Mouse (Mus musculus) MEL (cell line): ENCODE data around the gene Rnf8.

Experiments
- CTCF ChIP-seq, 3 experiments: IDR thresholded peaks in 2 of 3; conservative IDR thresholded peaks in 1 of 3; 2 replicates each; pipeline ENCODE4 v1.5.1; 2011 to 2012; ENCODE audit warnings: low read length in 3 of 3, low read depth in 2 of 3, mild to moderate bottlenecking in 2 of 3, improper control_type of control experiment in 1 of 3, inconsistent platforms in 1 of 3, mixed read lengths in 1 of 3, moderate library complexity in 1 of 3; ENCODE audit not compliant: control insufficient read depth in 1 of 3, insufficient read depth in 1 of 3, poor library complexity in 1 of 3, severe bottlenecking in 1 of 3
- EP300 ChIP-seq, 2 experiments: IDR thresholded peaks; 2 replicates each; pipeline ENCODE4 v1.6.1; 2011; ENCODE audit warnings: improper control_type of control experiment in 2 of 2, low read length in 2 of 2, low read depth in 1 of 2, mild to moderate bottlenecking in 1 of 2
- GATA1 ChIP-seq: IDR thresholded peaks from 2 replicates; pipeline ENCODE4 v1.6.1; 2011; ENCODE audit warnings: low read depth, low read length, improper control_type of control experiment
- KAT2A ChIP-seq: conservative IDR thresholded peaks from 2 replicates; pipeline ENCODE4 v1.6.1; 2012; ENCODE audit warnings: low read depth, low read length, improper control_type of control experiment, inconsistent platforms
- MAFK ChIP-seq: IDR thresholded peaks from 2 replicates; pipeline ENCODE4 v1.6.1; 2011; ENCODE audit warnings: low read depth, mild to moderate bottlenecking, low read length, improper control_type of control experiment, borderline replicate concordance
- MAX ChIP-seq: IDR thresholded peaks from 2 replicates; pipeline ENCODE4 v1.6.1; 2011; ENCODE audit warnings: low read length, improper control_type of control experiment
- MEF2A ChIP-seq: IDR thresholded peaks from 2 replicates; pipeline ENCODE4 v1.6.1; 2014; ENCODE audit warnings: low read depth, mild to moderate bottlenecking, inconsistent platforms, low read length, improper control_type of control experiment; ENCODE audit not compliant: poor library complexity, insufficient replicate concordance, severe bottlenecking; ENCODE audit errors: extremely low read depth
- RCOR1 ChIP-seq: IDR thresholded peaks from 2 replicates; pipeline ENCODE4 v1.6.1; 2012; ENCODE audit warnings: low read depth, mild to moderate bottlenecking, inconsistent platforms, low read length, improper control_type of control experiment
- USF2 ChIP-seq, 2 experiments: IDR thresholded peaks; 2 replicates each; pipeline ENCODE4 v1.6.1; 2011 to 2012; ENCODE audit warnings: improper control_type of control experiment in 2 of 2, low read length in 2 of 2, borderline replicate concordance in 1 of 2, inconsistent platforms in 1 of 2, low read depth in 1 of 2, mild to moderate bottlenecking in 1 of 2; ENCODE audit not compliant: insufficient read depth in 1 of 2
- ZC3H11A ChIP-seq: IDR thresholded peaks from 2 replicates; pipeline ENCODE4 v1.6.1; 2012; ENCODE audit warnings: low read depth, mild to moderate bottlenecking, inconsistent platforms, low read length, improper control_type of control experiment
- ZKSCAN1 ChIP-seq: IDR thresholded peaks from 2 replicates; pipeline ENCODE4 v1.6.1; 2012; ENCODE audit warnings: low read depth, mild to moderate bottlenecking, inconsistent platforms, low read length, improper control_type of control experiment, moderate library complexity

- TF ChIP-seq MEF2A (no peak), MAX (0 out of 2 replicates have a peak, but pooled peaks have one; percentile 13), ZKSCAN1 (no peak), KAT2A (no peak), EP300 (IDR thresholded peaks at IDR 0.05; ENCODE audit: low read depth in 1 of 2, low read length in 2 of 2) (peak; percentile 74 to 81), GATA1 (peak; percentile 60), CTCF (IDR thresholded peaks at IDR 0.05 in 2 of 3, conservative IDR thresholded peaks at IDR 0.05 in 1 of 3; ENCODE audit: control insufficient read depth in 1 of 3, insufficient read depth in 1 of 3, low read depth in 2 of 3, low read length in 3 of 3, poor library complexity in 1 of 3, severe bottlenecking in 1 of 3) (no peak), ZC3H11A (no peak), RCOR1 (no peak), MAFK (no peak), USF2 (IDR thresholded peaks at IDR 0.05; ENCODE audit: borderline replicate concordance in 1 of 2, insufficient read depth in 1 of 2, low read depth in 1 of 2, low read length in 2 of 2) (no peak)
These were observed 15.0 kb downstream of the Rnf8 start for GRCm38 (mm10) chr17:29629620-29630019.
